Mouse (Mus musculus): Measurements from ENCODE around the gene Phf11d. TPM values are rescaled to one million over a fixed set of nuclear protein-coding genes. Genes with fewer than 3 reads are reported as not detected.

Gene Phf11d
- 22.7 TPM for polyA plus RNA-seq (2015; fragmentation: Illumina TruSeq; extraction: RNeasy Lipid Tissue Mini Kit (QIAGEN cat#74804); ENCODE audit: insufficient read depth, low replicate concordance)

GRCm38 (mm10) chr14:59365244-59365644 is at the start of gene Phf11d:
TSS of gene Phf11d (minus strand) at chr14:59365470.

GRCm38 (mm10) chr14:59395281-59395680 is 30.0 kb upstream of the Phf11d start, which contains the start of gene Phf11c:
TSS of gene Phf11c (minus strand) at chr14:59395381.

GRCm38 (mm10) chr14:59341189-59341588 is 24.1 kb downstream of the Phf11d start, which contains the start of gene Phf11b:
TSS of gene Phf11b (minus strand) at chr14:59341351.

Other genes starting within 250 kb of the Phf11d start
- not detected for gene 1700129C05Rik, start 222.6 kb downstream of the Phf11d start, polyA plus RNA-seq (2015; fragmentation: Illumina TruSeq; extraction: RNeasy Lipid Tissue Mini Kit (QIAGEN cat#74804); ENCODE audit: insufficient read depth, low replicate concordance)
- gene Gm5142, start 186.7 kb downstream of the Phf11d start, polyA plus RNA-seq (2015; fragmentation: Illumina TruSeq; extraction: RNeasy Lipid Tissue Mini Kit (QIAGEN cat#74804); ENCODE audit: insufficient read depth, low replicate concordance) = not detected
- gene Rcbtb1, start 164.3 kb downstream of the Phf11d start, polyA plus RNA-seq (2015; fragmentation: Illumina TruSeq; extraction: RNeasy Lipid Tissue Mini Kit (QIAGEN cat#74804); ENCODE audit: insufficient read depth, low replicate concordance) = 42.1 TPM
- 6.6 TPM for gene Gm6904, start 105.3 kb downstream of the Phf11d start, polyA plus RNA-seq (2015; fragmentation: Illumina TruSeq; extraction: RNeasy Lipid Tissue Mini Kit (QIAGEN cat#74804); ENCODE audit: insufficient read depth, low replicate concordance)
- 15.2 TPM for gene Phf11a, start 67.9 kb downstream of the Phf11d start, polyA plus RNA-seq (2015; fragmentation: Illumina TruSeq; extraction: RNeasy Lipid Tissue Mini Kit (QIAGEN cat#74804); ENCODE audit: insufficient read depth, low replicate concordance)
- gene Phf11b, start 24.1 kb downstream of the Phf11d start, polyA plus RNA-seq (2015; fragmentation: Illumina TruSeq; extraction: RNeasy Lipid Tissue Mini Kit (QIAGEN cat#74804); ENCODE audit: insufficient read depth, low replicate concordance) = 77.1 TPM
- gene Phf11c, start 29.9 kb upstream of the Phf11d start, polyA plus RNA-seq (2015; fragmentation: Illumina TruSeq; extraction: RNeasy Lipid Tissue Mini Kit (QIAGEN cat#74804); ENCODE audit: insufficient read depth, low replicate concordance) = 14.0 TPM
- 38.1 TPM for gene Setdb2, start 75.4 kb upstream of the Phf11d start, polyA plus RNA-seq (2015; fragmentation: Illumina TruSeq; extraction: RNeasy Lipid Tissue Mini Kit (QIAGEN cat#74804); ENCODE audit: insufficient read depth, low replicate concordance)
- gene Cab39l, start 75.5 kb upstream of the Phf11d start, polyA plus RNA-seq (2015; fragmentation: Illumina TruSeq; extraction: RNeasy Lipid Tissue Mini Kit (QIAGEN cat#74804); ENCODE audit: insufficient read depth, low replicate concordance) = 50.9 TPM
- gene Cdadc1, start 232.5 kb upstream of the Phf11d start, polyA plus RNA-seq (2015; fragmentation: Illumina TruSeq; extraction: RNeasy Lipid Tissue Mini Kit (QIAGEN cat#74804); ENCODE audit: insufficient read depth, low replicate concordance) = 34.8 TPM

All from spleen, adult 10 weeks (tissue).